In the genomic region with DNA sequence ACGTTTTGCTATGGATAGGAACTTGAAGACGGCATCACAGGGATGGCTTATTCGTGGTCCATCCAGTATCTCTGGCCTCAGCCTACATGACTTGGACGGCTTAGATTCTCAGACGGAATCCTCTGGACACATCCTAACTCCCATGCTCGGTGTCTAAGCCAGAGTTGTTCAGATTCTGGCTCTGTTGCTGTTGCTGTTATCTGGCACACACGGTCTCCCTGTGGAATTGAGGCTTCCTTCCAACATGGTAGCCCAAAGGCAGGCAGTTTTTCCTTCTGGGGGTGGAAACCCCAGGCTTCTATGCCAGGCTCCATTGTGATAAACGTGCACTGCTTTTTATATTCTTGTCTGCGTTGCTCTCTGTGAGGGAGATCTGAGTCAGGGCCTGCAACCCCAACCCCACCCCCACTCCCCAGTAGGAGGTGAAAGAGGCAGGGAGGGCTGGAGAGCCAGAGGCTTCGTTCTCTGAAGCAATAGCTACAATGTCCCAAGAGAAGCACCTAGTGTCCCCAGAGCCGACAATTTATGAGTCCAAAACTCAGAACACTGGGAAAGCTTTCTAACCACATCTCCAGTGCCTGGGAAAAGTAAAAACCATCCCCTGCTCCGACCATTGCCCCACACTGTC, we compare ENCODE assay signal across 26 mouse cellular contexts. TPM values are rescaled to one million over a fixed set of nuclear protein-coding genes. Genes with fewer than 3 reads are reported as not detected.
DNase-seq lines count a peak whose midpoint lies in the region.
"Had no signal": no experiment of that assay in that cellular context is flagged by ENCODE, and none has a peak within 500 bp of the region (broad histone marks: within the 10 kb centered on the region; RNA-seq: fewer than 3 reads in every experiment).

No protein-coding gene starts in this region.

- H3K36me3 ChIP-seq in heart, embryonic 10.5 days: no peaks in the 10 kb centered on the region
- H3K36me3 ChIP-seq: embryonic facial prominence, embryonic 13.5 days; forebrain, embryonic 12.5 days; liver, embryonic 15.5 days; lung, embryonic 15.5 days; neural tube, embryonic 12.5 days had no signal

- WGBS in heart, embryonic 10.5 days: 56% methylated on average over 12 of the region's 12 CpGs

- no peak overlapping the region for H3K4me3 ChIP-seq in heart, embryonic 10.5 days
- H3K4me3 ChIP-seq: embryonic facial prominence, embryonic 13.5 days; erythroblast, embryonic 14.5 days; forebrain, embryonic 12.5 days; left cerebral cortex, adult 2 months; liver, embryonic 15.5 days; lung, embryonic 15.5 days; neural tube, embryonic 12.5 days had no signal

- no peak overlapping the region for H3K27ac ChIP-seq in heart, embryonic 10.5 days
- H3K27ac ChIP-seq: embryonic facial prominence, embryonic 13.5 days; forebrain, embryonic 12.5 days; hindbrain, postnatal 0 days; left cerebral cortex, adult 2 months; liver, embryonic 15.5 days; lung, embryonic 15.5 days; neural tube, embryonic 12.5 days had no signal

- peak; percentile 34 for DNase-seq in gastrocnemius, postnatal 10 days
- DNase-seq in gastrocnemius, postnatal 25 days: no peak
- peak; percentile 40 to 58 for DNase-seq in heart, postnatal 10 days
- DNase-seq in heart, embryonic 10.5 days (ENCODE audit: low spot score): no peak
- DNase-seq in NIH3T3 (ENCODE audit: low read depth): peak; percentile 22
- DNase-seq in kidney, postnatal 4 days: no peak
- no peak for DNase-seq in thymus, postnatal 25 days
- DNase-seq: adrenal gland, postnatal 25 days; B cell, adult 2 months; cerebellum, adult 8-10 months; cerebellum, postnatal 36 days; embryo, embryonic 11 days; kidney, adult 9 months; kidney, postnatal 14 days; liver; lung, postnatal 4 days; midbrain, embryonic 14.5 days had no signal

- H3K9me3 ChIP-seq in heart, embryonic 10.5 days: no peaks in the 10 kb centered on the region
- H3K9me3 ChIP-seq: embryonic facial prominence, embryonic 13.5 days; forebrain, embryonic 12.5 days; liver, embryonic 15.5 days; lung, embryonic 15.5 days; neural tube, embryonic 12.5 days had no signal

- intact Hi-C loops in heart, postnatal 10 days (cut with DNase I): loop anchor here (2.0 kb wide), 1 partner anchor 15 kb away; no protein-coding TSS in a partner anchor

- peaks cover 40% of the 10 kb centered on the region for H3K27me3 ChIP-seq in heart, embryonic 10.5 days (ENCODE audit: insufficient read depth, poor library complexity, severe bottlenecking)
- H3K27me3 ChIP-seq: lung, embryonic 15.5 days had no signal

- H3K4me1 ChIP-seq in heart, embryonic 10.5 days: peaks cover 18% of the 10 kb centered on the region
- H3K4me1 ChIP-seq: forebrain, embryonic 12.5 days; liver, embryonic 15.5 days; neural tube, embryonic 12.5 days had no signal

RNA-seq across cellular contexts. Expression of gene Slc30a1, which starts 23.4 kb away (rescaled TPM):
- total RNA-seq in gastrocnemius, postnatal 10 days (2021): 1 to 10 TPM; 7.5 to 8.9 TPM
- total RNA-seq in gastrocnemius, postnatal 25 days (2021): 1 to 10 TPM; 4.9 to 8.4 TPM
- total RNA-seq in heart, postnatal 10 days (2021): 10 to 100 TPM; 26.3 to 31.3 TPM
- 1.8 and 2.5 TPM in 2 replicates for polyA plus RNA-seq in heart, embryonic 10.5 days (2016; fragmentation: Nextera tagmentation; extraction: Ambion mirVana)

RNA-seq across cellular contexts. Expression of gene Rd3, which starts 47.2 kb away (rescaled TPM):
- under 1 TPM in 1 of 2 experiments, not detected in 1; 0.20 TPM for total RNA-seq in gastrocnemius, postnatal 10 days (2021)
- total RNA-seq in gastrocnemius, postnatal 25 days (2021): under 1 TPM in 1 of 2 experiments, not detected in 1; 0.15 TPM
- total RNA-seq in heart, postnatal 10 days (2021): under 1 TPM; 0.67 to 0.84 TPM
- polyA plus RNA-seq in heart, embryonic 10.5 days (2016; fragmentation: Nextera tagmentation; extraction: Ambion mirVana): 0.16 and 0.19 TPM in 2 replicates
- total RNA-seq: megakaryocyte-erythroid progenitor cell, adult 5-6 weeks had no signal
- polyA plus RNA-seq: erythroblast, embryonic 14.5 days had no signal

Comparison
In these comparisons a context has a peak if more than half of its experiments do, and no peak if none do; other contexts are left out.
1. DNase-seq: peak in gastrocnemius, postnatal 10 days (single experiment), heart, postnatal 10 days (2 of 2) and NIH3T3 (single experiment); none in gastrocnemius, postnatal 25 days (single experiment), heart, embryonic 10.5 days (single experiment), kidney, postnatal 4 days (0 of 2) and thymus, postnatal 25 days (single experiment).